Mouse (Mus musculus): ENCODE results near the gene Nacc1.

Gene Nacc1

GRCm38 (mm10) chr8:84715893-84716468, 28.3 kb upstream of the Nacc1 start:
- in situ Hi-C loops (cut with MboI, MseI) = no loop called here

GRCm38 (mm10) chr8:84714161-84714560, 26.5 kb upstream of the Nacc1 start:
- in situ Hi-C loops (cut with MboI, MseI) = loop anchor here (5.0 kb wide), 1 partner anchor 98 kb away; no protein-coding TSS in a partner anchor

- in situ Hi-C loops (cut with MboI, MseI) = loop anchor here (5.0 kb wide), 1 partner anchor 99 kb away; no protein-coding TSS in a partner anchor
Measured at GRCm38 (mm10) chr8:84713381-84713780, 25.7 kb upstream of the Nacc1 start.

GRCm38 (mm10) chr8:84712759-84713120, 25.1 kb upstream of the Nacc1 start:
- in situ Hi-C loops (cut with MboI, MseI) = loop anchor here (5.0 kb wide), 1 partner anchor 100 kb away; no protein-coding TSS in a partner anchor

- in situ Hi-C loops (cut with MboI, MseI) = loop anchor here (5.0 kb wide), 1 partner anchor 100 kb away; no protein-coding TSS in a partner anchor
Measured at GRCm38 (mm10) chr8:84711933-84712758, 24.5 kb upstream of the Nacc1 start.

GRCm38 (mm10) chr8:84711312-84711711, 23.6 kb upstream of the Nacc1 start:
- in situ Hi-C loops (cut with MboI, MseI) = loop anchor here (5.0 kb wide), 1 partner anchor 101 kb away; no protein-coding TSS in a partner anchor

GRCm38 (mm10) chr8:84709931-84710330, 22.3 kb upstream of the Nacc1 start:
- in situ Hi-C loops (cut with MboI, MseI) = loop anchor here (5.0 kb wide), 1 partner anchor 102 kb away; no protein-coding TSS in a partner anchor

- in situ Hi-C loops (cut with MboI, MseI) = no loop called here
Measured at GRCm38 (mm10) chr8:84708774-84709475, 21.3 kb upstream of the Nacc1 start.

- in situ Hi-C loops (cut with MboI, MseI) = no loop called here
Measured at GRCm38 (mm10) chr8:84708071-84708541, 20.4 kb upstream of the Nacc1 start.

GRCm38 (mm10) chr8:84707267-84707883, 19.7 kb upstream of the Nacc1 start:
- in situ Hi-C loops (cut with MboI, MseI) = no loop called here

- in situ Hi-C loops (cut with MboI, MseI) = no loop called here
Measured at GRCm38 (mm10) chr8:84706610-84707266, 19.1 kb upstream of the Nacc1 start.

GRCm38 (mm10) chr8:84705960-84706359, 18.3 kb upstream of the Nacc1 start:
- in situ Hi-C loops (cut with MboI, MseI) = no loop called here

- in situ Hi-C loops (cut with MboI, MseI) = no loop called here
Measured at GRCm38 (mm10) chr8:84704867-84705831, 17.5 kb upstream of the Nacc1 start.

- in situ Hi-C loops (cut with MboI, MseI) = no loop called here
Measured at GRCm38 (mm10) chr8:84704356-84704755, 16.7 kb upstream of the Nacc1 start.

- in situ Hi-C loops (cut with MboI, MseI) = no loop called here
Measured at GRCm38 (mm10) chr8:84703466-84704249, 16.0 kb upstream of the Nacc1 start.

- in situ Hi-C loops (cut with MboI, MseI) = no loop called here
Measured at GRCm38 (mm10) chr8:84702963-84703465, 15.4 kb upstream of the Nacc1 start.

GRCm38 (mm10) chr8:84702561-84702960, 14.9 kb upstream of the Nacc1 start:
- in situ Hi-C loops (cut with MboI, MseI) = no loop called here

- in situ Hi-C loops (cut with MboI, MseI) = no loop called here
Measured at GRCm38 (mm10) chr8:84700941-84701911, 13.6 kb upstream of the Nacc1 start, which contains the start of gene Lyl1. TSS of gene Lyl1 (plus strand) at chr8:84701457.

Data from T-helper 1 cell (primary cell).